Comparison of ENCODE assay signal across 16 mouse cellular contexts in genomic region chr5:147928668-147929497, GRCm38 (mm10). TPM values are rescaled to one million over a fixed set of nuclear protein-coding genes. Genes with fewer than 3 reads are reported as not detected.
DNase-seq lines count a peak whose midpoint lies in the region; ATAC-seq and TF ChIP-seq lines count a peak whose summit lies in the region.
"Had no signal": no experiment of that assay in that cellular context is flagged by ENCODE, and none has a peak within 500 bp of the region (broad histone marks: within the 10 kb centered on the region; RNA-seq: fewer than 3 reads in every experiment).

No protein-coding gene starts in this region.

- WGBS in liver, postnatal 0 days (ENCODE audit: insufficient replicate concordance), result 75% methylated on average over 7 of the region's 7 CpGs
- WGBS in liver, embryonic 12.5 days (ENCODE audit: insufficient replicate concordance), result 62% methylated on average over 7 of the region's 7 CpGs

- peak; percentile 49 for TF ChIP-seq CTCF in liver, postnatal 0 days (IDR thresholded peaks at IDR 0.05; ENCODE audit: low read depth)
- TF ChIP-seq CTCF in Patski (IDR thresholded peaks at IDR 0.05), result peak; percentile 65

- ATAC-seq in CD4-positive, CD25-positive, alpha-beta regulatory T cell, adult 4 months, result no peak
- ATAC-seq in liver, postnatal 0 days, result no peak
- ATAC-seq in liver, embryonic 12.5 days, result no peak
- no peak for ATAC-seq in Patski
- ATAC-seq in megakaryocyte progenitor cell, adult 5-6 weeks (replicated peaks; ENCODE audit: poor library complexity), result peak; percentile 57; the same call in 1 of the 2 replicates
- ATAC-seq: midbrain, embryonic 13.5 days had no signal

- peak; percentile 28 for DNase-seq in CD4-positive, CD25-positive, alpha-beta regulatory T cell, adult 2 months (ENCODE audit: low read depth, low spot score)
- DNase-seq in liver, postnatal 0 days, result no peak
- DNase-seq in Patski (ENCODE audit: low read depth, low spot score), result no peak
- DNase-seq in adrenal gland, postnatal 4 days (ENCODE audit: low spot score in 2 of 2), result no peak
- no peak for DNase-seq in spleen, adult 12 weeks (ENCODE audit: low spot score)
- DNase-seq: cerebellum, adult 2 months; lung, postnatal 36 days; thymus, adult 18-20 months had no signal

- CTCF ChIA-PET in Patski (lab: Charles Lee), result interaction anchor here (1.2 to 1.5 kb wide), 3 partner anchors 11 to 21 kb away, joined by 3 to 4 read pairs (median 4); no protein-coding TSS in a partner anchor

- no peak overlapping the region for H3K9ac ChIP-seq in liver, postnatal 0 days (replicated peaks)
- no peak overlapping the region for H3K9ac ChIP-seq in liver, embryonic 12.5 days
- H3K9ac ChIP-seq: limb, embryonic 13.5 days; midbrain, embryonic 13.5 days; neural tube, embryonic 13.5 days had no signal

- H3K36me3 ChIP-seq in liver, postnatal 0 days (replicated peaks; ENCODE audit: insufficient read depth, low read length), result no peaks in the 10 kb centered on the region
- H3K36me3 ChIP-seq in liver, embryonic 12.5 days, result no peaks in the 10 kb centered on the region
- H3K36me3 ChIP-seq: hindbrain, embryonic 10.5 days; limb, embryonic 13.5 days; midbrain, embryonic 13.5 days; neural tube, embryonic 13.5 days had no signal

- no peak overlapping the region for H3K27ac ChIP-seq in liver, postnatal 0 days (ENCODE audit: low read depth)
- H3K27ac ChIP-seq in liver, embryonic 12.5 days, result no peak overlapping the region
- H3K27ac ChIP-seq: hindbrain, embryonic 10.5 days; limb, embryonic 13.5 days; midbrain, embryonic 13.5 days; neural tube, embryonic 13.5 days had no signal

- no peak overlapping the region for H3K4me3 ChIP-seq in liver, postnatal 0 days (ENCODE audit: low read depth, low read length)
- no peak overlapping the region for H3K4me3 ChIP-seq in liver, embryonic 12.5 days
- H3K4me3 ChIP-seq: erythroblast, embryonic 14.5 days; hindbrain, embryonic 10.5 days; limb, embryonic 13.5 days; midbrain, embryonic 13.5 days; neural tube, embryonic 13.5 days had no signal

- TF ChIP-seq EP300 in liver, postnatal 0 days (IDR thresholded peaks at IDR 0.05; ENCODE audit: low read depth), result no peak

- H3K4me1 ChIP-seq in liver, postnatal 0 days (ENCODE audit: insufficient read depth), result no peaks in the 10 kb centered on the region
- H3K4me1 ChIP-seq in liver, embryonic 12.5 days, result no peaks in the 10 kb centered on the region
- H3K4me1 ChIP-seq: hindbrain, embryonic 10.5 days; limb, embryonic 13.5 days; midbrain, embryonic 13.5 days; neural tube, embryonic 13.5 days had no signal

- in situ Hi-C loops in Patski (cut with MboI; ENCODE audit: low pct_unique_long_range_greater_than_20kb), result no loop called here

- H3K9me3 ChIP-seq in liver, postnatal 0 days (ENCODE audit: low read length), result no peaks in the 10 kb centered on the region
- no peaks in the 10 kb centered on the region for H3K9me3 ChIP-seq in liver, embryonic 12.5 days (replicated peaks)
- H3K9me3 ChIP-seq: hindbrain, embryonic 10.5 days; limb, embryonic 13.5 days; midbrain, embryonic 13.5 days; neural tube, embryonic 13.5 days had no signal

- no peak overlapping the region for H3K4me2 ChIP-seq in liver, postnatal 0 days (ENCODE audit: low read depth, low read length)
- no peak overlapping the region for H3K4me2 ChIP-seq in liver, embryonic 12.5 days
- H3K4me2 ChIP-seq: limb, embryonic 13.5 days; midbrain, embryonic 13.5 days; neural tube, embryonic 13.5 days had no signal

- POLR2A ChIA-PET in Patski (lab: Charles Lee), result no interaction called here

- H3K27me3 ChIP-seq in liver, postnatal 0 days (ENCODE audit: insufficient read depth, low read length), result no peaks in the 10 kb centered on the region
- no peaks in the 10 kb centered on the region for H3K27me3 ChIP-seq in liver, embryonic 12.5 days (replicated peaks)
- no peaks in the 10 kb centered on the region for H3K27me3 ChIP-seq in Patski
- H3K27me3 ChIP-seq: limb, embryonic 13.5 days; midbrain, embryonic 13.5 days; neural tube, embryonic 13.5 days had no signal

RNA-seq across cellular contexts. Expression of gene Mtus2, which starts 28.2 kb away (rescaled TPM):
- polyA plus RNA-seq in CD4-positive, CD25-positive, alpha-beta regulatory T cell, adult 4 months (2017; shearing (Covaris generic)), result 1 to 10 TPM; 5.2 TPM
- polyA plus RNA-seq in liver, postnatal 0 days (2015; fragmentation: Nextera tagmentation; extraction: Ambion mirVana), result 1.2 and 1.6 TPM in 2 replicates
- 1.1 and 2.4 TPM in 2 replicates for polyA plus RNA-seq in liver, embryonic 12.5 days (2016; fragmentation: Nextera tagmentation; extraction: Ambion mirVana)
- polyA plus RNA-seq in Patski (2021), result 1.3 TPM
- 0.62 and 2.8 TPM in 2 replicates for total RNA-seq in megakaryocyte progenitor cell, adult 5-6 weeks (2015)
- total RNA-seq in megakaryocyte progenitor cell, adult 5-6 weeks (2017), result 0.51 and 3.7 TPM in 2 replicates
- 1 to 10 TPM; 5.9 to 7.5 TPM for total RNA-seq in adrenal gland, postnatal 4 days (2021)
- polyA plus RNA-seq: erythroblast, embryonic 14.5 days had no signal

RNA-seq across cellular contexts. Expression of gene Slc46a3, which starts 34.3 kb away (rescaled TPM):
- 10 to 100 TPM; 18.2 to 23.6 TPM for polyA plus RNA-seq in CD4-positive, CD25-positive, alpha-beta regulatory T cell, adult 4 months (2017; shearing (Covaris generic))
- polyA plus RNA-seq in liver, postnatal 0 days (2015; fragmentation: Nextera tagmentation; extraction: Ambion mirVana), result 8.9 and 11.6 TPM in 2 replicates
- 10.5 and 10.6 TPM in 2 replicates for polyA plus RNA-seq in liver, embryonic 12.5 days (2016; fragmentation: Nextera tagmentation; extraction: Ambion mirVana)
- 4.6 TPM for polyA plus RNA-seq in Patski (2021)
- total RNA-seq in megakaryocyte progenitor cell, adult 5-6 weeks (2015), result 3.9 and 4.5 TPM in 2 replicates
- total RNA-seq in megakaryocyte progenitor cell, adult 5-6 weeks (2017), result 1.6 and 3.9 TPM in 2 replicates
- 1 to 10 TPM; 7.7 to 8.0 TPM for total RNA-seq in adrenal gland, postnatal 4 days (2021)
